Mouse (Mus musculus): ENCODE data around the gene Atg7. TPM values are rescaled to one million over a fixed set of nuclear protein-coding genes. Genes with fewer than 3 reads are reported as not detected.
A peak's percentile ranks its signal among the peaks of the same experiment; 100 is the strongest.

Atg7 gene
- polyA plus RNA-seq, 3 experiments from 2014 or later = 29.7 to 39.8 (median 30.4) TPM

GRCm38 (mm10) chr6:114826889-114827288 lies 184.0 kb downstream of the Atg7 start:
- no peak for ATAC-seq

GRCm38 (mm10) chr6:114829660-114830438 lies 187.0 kb downstream of the Atg7 start:
- ATAC-seq = no peak

GRCm38 (mm10) chr6:114831807-114832206 lies 188.9 kb downstream of the Atg7 start:
- peak; percentile 60 for ATAC-seq

DNA sequence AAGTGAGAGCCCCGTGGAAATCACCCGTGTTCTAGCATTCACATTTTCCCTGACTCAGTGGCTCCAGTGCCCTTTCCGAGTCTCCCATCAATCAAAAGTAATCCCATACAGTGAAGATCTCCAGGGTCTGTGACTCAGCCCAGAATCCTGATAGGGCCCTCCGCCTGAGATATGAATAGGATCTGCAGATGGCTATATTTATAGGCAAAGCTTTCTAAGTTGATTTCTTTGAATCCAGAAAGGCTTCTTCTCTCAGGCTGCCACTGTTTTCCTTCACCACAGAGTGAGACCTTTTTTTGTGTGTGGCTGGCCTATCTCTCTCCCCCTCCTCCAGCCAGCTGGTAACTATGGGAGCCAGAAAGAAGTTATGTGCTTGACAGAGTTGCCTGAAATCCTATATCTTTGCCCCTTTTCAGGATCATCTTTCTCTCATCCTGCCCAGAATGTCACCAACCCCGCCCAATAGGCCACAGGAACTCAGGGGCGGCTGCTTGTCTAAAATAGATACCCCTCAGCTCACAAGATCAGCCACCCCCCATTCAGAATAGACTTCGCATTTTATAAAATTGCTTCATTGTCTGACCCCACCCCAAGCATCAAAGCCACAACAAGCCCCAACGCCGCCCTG lies 190.3 kb downstream of the Atg7 start:
- ATAC-seq = no peak

GRCm38 (mm10) chr6:114833791-114834346 lies 191.0 kb downstream of the Atg7 start:
- no peak for ATAC-seq

DNA sequence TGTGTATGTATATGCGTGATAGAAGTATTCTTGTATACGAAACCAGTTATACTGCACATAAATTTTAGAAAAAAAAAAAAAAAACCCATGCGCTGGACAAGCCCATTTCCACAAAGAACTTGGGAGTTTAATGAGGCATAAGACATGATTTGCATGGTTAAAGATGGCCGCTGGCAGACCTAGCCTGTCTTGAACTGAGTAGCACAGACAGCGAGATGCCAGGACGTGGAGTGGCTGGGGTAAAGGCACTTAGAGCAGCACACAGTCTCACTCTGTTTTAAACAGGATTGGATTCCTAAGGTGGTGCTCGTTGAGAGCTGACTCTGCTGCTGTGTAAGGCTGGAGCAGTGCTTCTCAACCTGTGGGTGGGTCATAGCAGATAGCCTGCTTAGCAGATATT lies 192.4 kb downstream of the Atg7 start:
- no peak for ATAC-seq

DNA sequence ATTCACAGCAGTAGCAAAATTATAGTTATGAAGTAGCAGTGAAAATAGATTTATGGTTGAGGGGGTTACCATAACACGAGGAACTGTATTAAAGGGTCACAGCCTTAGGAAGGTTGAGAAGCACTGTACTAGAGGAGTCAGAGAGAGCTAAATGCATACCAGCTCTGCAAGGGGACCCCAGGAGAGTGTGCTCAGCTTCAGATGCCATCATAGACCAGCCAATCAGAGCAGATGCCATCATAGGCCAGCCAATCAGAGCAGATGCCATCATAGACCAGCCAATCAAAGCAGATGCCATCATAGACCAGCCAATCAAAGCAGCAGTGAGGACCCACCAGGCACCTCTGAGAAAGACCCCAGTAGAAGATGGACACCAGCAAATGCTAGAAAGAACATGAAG lies 192.9 kb downstream of the Atg7 start:
- ATAC-seq = no peak

GRCm38 (mm10) chr6:114836433-114836832 lies 193.5 kb downstream of the Atg7 start:
- no peak for ATAC-seq

- no peak for ATAC-seq
Measured at GRCm38 (mm10) chr6:114838872-114839271, 196.0 kb downstream of the Atg7 start.

DNA sequence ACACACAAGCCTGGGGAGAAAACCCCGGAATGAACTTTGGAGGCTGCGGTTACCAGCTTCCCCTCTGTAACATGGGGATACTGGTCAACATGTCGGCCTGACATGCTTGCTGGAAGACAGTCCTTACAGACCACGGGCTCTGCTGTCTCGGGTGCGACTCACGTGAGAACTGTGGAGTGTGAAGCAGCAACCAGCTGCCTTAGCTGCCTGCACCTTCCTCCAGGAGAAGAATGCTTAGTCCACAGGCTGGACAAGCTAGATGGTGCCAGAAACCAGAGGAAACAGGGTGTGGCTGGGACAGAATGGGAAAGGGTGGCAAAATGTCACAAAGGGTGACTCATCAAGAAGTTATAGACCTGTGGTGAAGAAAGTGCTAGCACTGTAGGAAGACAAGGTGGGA lies 197.1 kb downstream of the Atg7 start:
- ATAC-seq = no peak

- ATAC-seq = no peak
Measured at GRCm38 (mm10) chr6:114842131-114842530, 199.2 kb downstream of the Atg7 start.

DNA sequence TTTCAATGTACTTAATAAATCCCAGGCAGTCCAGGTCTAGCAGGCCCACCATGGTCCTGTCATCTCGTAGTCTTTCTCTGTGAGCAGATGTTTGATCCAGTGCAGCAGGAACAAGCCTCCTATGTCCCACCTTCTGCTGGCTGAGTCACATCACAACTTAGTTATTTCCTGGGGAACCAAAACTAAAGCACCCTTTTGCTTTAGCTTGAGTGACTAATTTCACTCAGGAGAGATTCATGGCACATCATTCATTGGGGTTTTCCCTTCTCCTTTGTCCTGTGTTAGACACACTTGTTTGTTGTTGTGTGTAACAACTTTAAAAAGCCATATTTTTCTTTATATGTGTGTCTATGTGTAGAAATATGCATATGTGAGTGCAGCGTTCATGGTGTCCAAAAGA lies 200.0 kb downstream of the Atg7 start:
- ATAC-seq = no peak

DNA sequence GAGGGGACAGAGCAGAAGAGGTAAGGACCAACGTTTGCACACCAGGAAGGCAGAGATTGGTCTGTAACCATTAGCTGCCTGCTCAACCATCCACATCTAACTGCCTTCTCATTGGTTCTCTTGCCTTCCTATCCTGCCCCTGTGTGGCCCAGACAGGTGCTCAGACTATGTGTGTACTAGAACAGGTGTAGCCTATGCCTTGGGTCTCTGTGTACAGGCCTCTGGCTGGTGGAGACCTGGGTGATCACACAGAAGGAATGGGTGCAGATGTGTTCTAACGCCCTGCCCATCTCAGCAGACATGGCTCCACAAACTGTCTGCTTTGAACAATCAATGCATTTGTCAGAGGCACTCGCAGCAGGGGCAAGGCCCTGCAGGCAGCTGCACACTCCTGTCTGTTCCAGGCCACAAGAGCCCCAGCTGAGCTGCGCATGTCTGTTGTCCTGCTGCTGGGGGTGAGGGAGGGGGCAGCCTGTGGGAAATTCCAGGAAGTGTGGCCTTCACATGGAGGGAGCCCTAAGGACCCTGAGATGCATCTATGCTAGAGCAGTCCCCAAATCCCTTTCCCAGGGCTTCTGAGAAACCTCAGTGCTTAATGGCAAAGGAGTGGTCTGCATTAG lies 203.4 kb downstream of the Atg7 start:
- no peak for ATAC-seq

- ATAC-seq = no peak
Measured at GRCm38 (mm10) chr6:114847582-114848174, 204.8 kb downstream of the Atg7 start.

DNA sequence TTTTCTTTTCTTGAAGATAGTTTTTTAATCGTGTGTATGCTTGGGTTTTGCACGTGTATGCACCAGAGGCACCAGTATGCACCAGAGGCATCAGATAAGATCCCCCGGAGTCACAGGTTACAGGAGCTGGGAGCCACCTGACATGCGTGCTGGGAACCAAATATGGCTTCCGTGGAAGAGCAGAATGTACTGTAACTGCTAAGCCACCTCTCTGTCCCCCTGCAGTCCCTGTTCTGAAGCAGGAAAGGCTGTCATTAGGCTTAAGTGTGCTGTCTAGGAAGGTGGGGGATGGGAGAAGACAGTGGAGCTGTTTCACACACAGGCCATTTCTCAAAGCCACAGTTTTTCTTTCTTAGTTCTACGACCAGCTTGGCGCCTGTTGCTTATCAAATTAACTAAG lies 205.9 kb downstream of the Atg7 start:
- no peak for ATAC-seq

GRCm38 (mm10) chr6:114849787-114850186 lies 206.9 kb downstream of the Atg7 start:
- no peak for ATAC-seq

- ATAC-seq = no peak
Measured at GRCm38 (mm10) chr6:114851688-114852087, 208.8 kb downstream of the Atg7 start.

DNA sequence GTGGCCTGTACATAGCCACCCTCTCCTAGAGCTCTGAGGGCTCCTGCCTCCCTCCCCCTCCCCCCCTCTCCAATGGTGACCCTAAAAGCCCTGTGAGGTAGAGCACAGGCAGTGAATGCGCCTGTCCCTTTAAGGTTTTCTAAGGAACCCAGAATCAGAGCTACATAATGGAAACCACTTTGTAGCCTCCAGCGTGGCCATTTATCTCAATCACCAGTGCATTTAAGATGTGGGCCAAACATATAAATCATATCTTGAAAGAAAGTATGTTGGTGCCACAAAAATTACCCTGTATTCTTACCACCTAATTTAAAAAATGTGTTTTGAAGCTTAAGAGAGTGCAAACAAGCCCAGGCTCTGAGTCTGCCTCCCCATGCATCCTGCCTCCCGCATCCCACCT lies 209.8 kb downstream of the Atg7 start:
- ATAC-seq = no peak

DNA sequence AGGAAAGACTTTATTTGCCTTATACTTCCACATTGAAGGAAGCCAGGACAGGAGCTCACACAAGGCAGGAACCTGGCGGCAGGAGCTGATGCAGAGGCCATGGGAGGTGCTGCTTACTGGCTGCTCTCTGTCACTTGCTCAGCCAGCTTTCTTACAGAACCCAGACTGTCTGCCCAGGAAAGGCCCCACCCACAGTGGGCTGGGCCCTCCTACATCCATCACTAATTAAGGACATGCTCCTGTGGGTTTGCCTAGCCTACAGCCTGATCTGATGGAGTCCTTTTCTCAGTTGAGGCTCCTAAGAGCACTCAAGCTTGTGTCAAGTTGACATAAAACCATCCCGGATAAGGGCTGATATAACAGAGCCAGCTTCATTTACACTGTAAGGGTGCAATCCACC lies 211.5 kb downstream of the Atg7 start:
- no peak for ATAC-seq

DNA sequence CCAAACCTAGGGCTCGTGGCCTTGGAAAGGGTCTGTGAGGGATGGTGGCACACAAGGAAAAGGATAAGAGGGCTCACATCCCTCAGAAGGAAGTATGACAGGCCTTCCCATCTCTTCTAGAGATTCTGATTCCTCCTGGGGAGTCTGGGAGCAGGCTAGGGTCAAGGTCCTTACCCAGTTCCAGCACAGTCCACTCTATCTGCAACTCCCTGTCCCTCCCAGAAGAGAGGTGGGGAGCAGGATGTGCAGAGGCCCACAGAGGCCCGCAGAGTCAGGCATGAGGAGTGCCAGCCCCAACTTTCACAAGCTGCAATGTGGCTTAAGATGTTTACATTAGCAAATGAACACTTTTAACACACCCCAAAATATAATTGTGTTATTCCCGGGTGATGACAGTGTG lies 212.7 kb downstream of the Atg7 start:
- no peak for ATAC-seq

DNA sequence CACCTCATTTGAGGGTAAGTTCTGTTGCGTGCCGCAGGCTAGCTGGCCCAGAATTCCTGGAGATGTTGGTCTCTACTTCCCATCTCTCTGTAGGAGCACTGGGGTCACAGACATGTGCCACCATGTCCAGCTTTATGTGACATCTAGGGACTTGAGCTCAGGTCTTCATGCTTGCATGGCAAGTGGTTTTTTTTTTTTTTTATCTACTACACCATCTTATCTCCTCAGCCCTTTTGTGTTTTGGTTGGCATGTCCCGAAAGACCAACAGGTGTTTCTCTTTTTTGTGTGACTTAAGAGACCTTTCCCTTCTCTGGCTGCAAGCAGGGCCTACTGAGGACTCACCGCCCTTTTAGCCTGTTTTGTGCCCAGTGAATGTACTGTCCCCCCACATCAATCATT lies 213.6 kb downstream of the Atg7 start:
- ATAC-seq = no peak

GRCm38 (mm10) chr6:114857996-114858721 lies 215.3 kb downstream of the Atg7 start:
- no peak for ATAC-seq

- ATAC-seq = no peak
Measured at GRCm38 (mm10) chr6:114858722-114859053, 215.8 kb downstream of the Atg7 start.
